Comparison of ENCODE assay signal across 9 mouse cellular contexts in genomic region chr11:99023094-99023493, GRCm38 (mm10). TPM values are rescaled to one million over a fixed set of nuclear protein-coding genes. Genes with fewer than 3 reads are reported as not detected.
DNase-seq lines count a peak whose midpoint lies in the region; ATAC-seq and TF ChIP-seq lines count a peak whose summit lies in the region.
"Had no signal": no experiment of that assay in that cellular context is flagged by ENCODE, and none has a peak within 500 bp of the region (broad histone marks: within the 10 kb centered on the region; RNA-seq: fewer than 3 reads in every experiment).

No protein-coding gene starts in this region.

- no peak for TF ChIP-seq CTCF in lung, postnatal 0 days (IDR thresholded peaks at IDR 0.05)
- TF ChIP-seq CTCF in lung, adult 2 months (IDR thresholded peaks at IDR 0.05; ENCODE audit: insufficient read depth, low read length) = no peak

- H3K4me3 ChIP-seq in lung, postnatal 0 days (ENCODE audit: low read depth, low read length) = peak overlapping the region; percentile 79; the same call in 1 of the 2 replicates
- no peak overlapping the region for H3K4me3 ChIP-seq in lung, adult 2 months (replicated peaks; ENCODE audit: extremely low read depth, low read depth, low read length)
- peak overlapping the region; percentile 81 for H3K4me3 ChIP-seq in embryonic facial prominence, embryonic 12.5 days
- H3K4me3 ChIP-seq in intestine, embryonic 16.5 days (ENCODE audit: low read length) = peak overlapping the region; percentile 78
- peak overlapping the region; percentile 51 for H3K4me3 ChIP-seq in neural tube, embryonic 14.5 days (ENCODE audit: low read depth, low read length)

- 0 out of 2 replicates have a peak, but pooled peaks cover 4% of the 10 kb centered on the region for H3K4me1 ChIP-seq in lung, postnatal 0 days (ENCODE audit: insufficient read depth, low read depth, low read length)
- H3K4me1 ChIP-seq in lung, adult 2 months (ENCODE audit: control insufficient read depth, insufficient read depth, low read length) = no peaks in the 10 kb centered on the region
- peaks cover 14% of the 10 kb centered on the region; the same call in 1 of the 2 replicates for H3K4me1 ChIP-seq in embryonic facial prominence, embryonic 12.5 days
- H3K4me1 ChIP-seq in intestine, embryonic 16.5 days (ENCODE audit: control insufficient read depth, insufficient read depth, low read length) = peaks cover 7% of the 10 kb centered on the region
- H3K4me1 ChIP-seq in neural tube, embryonic 14.5 days (ENCODE audit: control insufficient read depth, insufficient read depth, low read length) = peaks cover 8% of the 10 kb centered on the region

- H3K4me2 ChIP-seq in lung, postnatal 0 days (replicated peaks; ENCODE audit: low read depth, low read length) = peak overlapping the region; percentile 68
- peak overlapping the region; percentile 65 for H3K4me2 ChIP-seq in embryonic facial prominence, embryonic 12.5 days (replicated peaks)
- peak overlapping the region; percentile 56 for H3K4me2 ChIP-seq in intestine, embryonic 16.5 days (ENCODE audit: low read depth, low read length)
- H3K4me2 ChIP-seq in neural tube, embryonic 14.5 days (ENCODE audit: low read depth, low read length) = peak overlapping the region; percentile 70; the same call in 1 of the 2 replicates

- H3K27me3 ChIP-seq in lung, postnatal 0 days (replicated peaks; ENCODE audit: insufficient read depth, low read length) = no peaks in the 10 kb centered on the region
- no peaks in the 10 kb centered on the region for H3K27me3 ChIP-seq in embryonic facial prominence, embryonic 12.5 days
- H3K27me3 ChIP-seq in intestine, embryonic 16.5 days (replicated peaks; ENCODE audit: control insufficient read depth, insufficient read depth, low read length) = no peaks in the 10 kb centered on the region
- H3K27me3 ChIP-seq in neural tube, embryonic 14.5 days (ENCODE audit: control insufficient read depth, insufficient read depth, low read length) = no peaks in the 10 kb centered on the region

- no peaks in the 10 kb centered on the region for H3K36me3 ChIP-seq in lung, postnatal 0 days (ENCODE audit: insufficient read depth, low read length)
- peaks cover 37% of the 10 kb centered on the region for H3K36me3 ChIP-seq in embryonic facial prominence, embryonic 12.5 days
- peaks cover 6% of the 10 kb centered on the region; the same call in 1 of the 2 replicates for H3K36me3 ChIP-seq in intestine, embryonic 16.5 days (ENCODE audit: control insufficient read depth, insufficient read depth, low read length)
- no peaks in the 10 kb centered on the region for H3K36me3 ChIP-seq in neural tube, embryonic 14.5 days (ENCODE audit: control insufficient read depth, insufficient read depth, low read length)

- no peak for TF ChIP-seq POLR2A in lung, adult 2 months (IDR thresholded peaks at IDR 0.05; ENCODE audit: borderline replicate concordance, extremely low read depth, low read depth, low read length)

- DNase-seq in lung, postnatal 0 days (ENCODE audit: low spot score) = no peak
- DNase-seq in lung, adult 2 months = no peak
- no peak for DNase-seq in cerebellum, adult 9-11 months
- no peak for DNase-seq in cerebellum, adult 8-10 months
- no peak for DNase-seq in adrenal gland, adult 8-10 months
- DNase-seq: layer of hippocampus, postnatal 36 days had no signal

- 4% methylated on average over 4 of the region's 4 CpGs for WGBS in lung, postnatal 0 days
- 8% methylated on average over 4 of the region's 4 CpGs for WGBS in lung, adult 2 months
- 4% methylated on average over 4 of the region's 4 CpGs for WGBS in embryonic facial prominence, embryonic 12.5 days
- WGBS in intestine, embryonic 16.5 days = 4% methylated on average over 4 of the region's 4 CpGs
- 11% methylated on average over 4 of the region's 4 CpGs for WGBS in neural tube, embryonic 14.5 days

- no peaks in the 10 kb centered on the region for H3K9me3 ChIP-seq in lung, postnatal 0 days (ENCODE audit: low read length)
- no peaks in the 10 kb centered on the region for H3K9me3 ChIP-seq in embryonic facial prominence, embryonic 12.5 days
- no peaks in the 10 kb centered on the region for H3K9me3 ChIP-seq in intestine, embryonic 16.5 days (ENCODE audit: control insufficient read depth, low read length)
- no peaks in the 10 kb centered on the region for H3K9me3 ChIP-seq in neural tube, embryonic 14.5 days (ENCODE audit: control insufficient read depth, low read length)

- no peak for TF ChIP-seq EP300 in lung, postnatal 0 days (IDR thresholded peaks at IDR 0.05)

- peak overlapping the region; percentile 51 for H3K9ac ChIP-seq in lung, postnatal 0 days (replicated peaks; ENCODE audit: low read depth)
- peak overlapping the region; percentile 86 for H3K9ac ChIP-seq in embryonic facial prominence, embryonic 12.5 days
- H3K9ac ChIP-seq in intestine, embryonic 16.5 days (ENCODE audit: low read depth, low read length) = peak overlapping the region; percentile 80
- no peak overlapping the region for H3K9ac ChIP-seq in neural tube, embryonic 14.5 days (replicated peaks; ENCODE audit: low read depth, low read length)

- no peak for ATAC-seq in lung, postnatal 0 days
- ATAC-seq in embryonic facial prominence, embryonic 12.5 days (ENCODE audit: insufficient number of reproducible peaks, insufficient read depth, low FRiP score, low TSS enrichment) = no peak
- no peak for ATAC-seq in intestine, embryonic 16.5 days
- ATAC-seq in neural tube, embryonic 14.5 days (ENCODE audit: low read depth) = no peak

- H3K27ac ChIP-seq in lung, postnatal 0 days (ENCODE audit: low read length) = no peak overlapping the region
- H3K27ac ChIP-seq in embryonic facial prominence, embryonic 12.5 days = peak overlapping the region; percentile 79; the same call in 1 of the 2 replicates
- H3K27ac ChIP-seq in intestine, embryonic 16.5 days (ENCODE audit: low read length) = no peak overlapping the region
- H3K27ac ChIP-seq in neural tube, embryonic 14.5 days (ENCODE audit: low read depth, low read length) = no peak overlapping the region

RNA-seq across cellular contexts. Expression of gene Top2a, which starts 0.9 kb away (rescaled TPM):
- 11.1 and 16.9 TPM in 2 replicates for polyA plus RNA-seq in lung, postnatal 0 days (2015; fragmentation: Nextera tagmentation; extraction: Ambion mirVana)
- polyA plus RNA-seq in lung, adult 2 months (2012; rRNA removed) = 0.58 and 1.4 TPM in 2 replicates
- polyA plus RNA-seq in embryonic facial prominence, embryonic 12.5 days (2016; fragmentation: Nextera tagmentation; extraction: Ambion mirVana) = 288 and 289 TPM in 2 replicates
- 132 and 149 TPM in 2 replicates for polyA plus RNA-seq in intestine, embryonic 16.5 days (2015; fragmentation: Nextera tagmentation; extraction: Ambion mirVana)
- polyA plus RNA-seq in neural tube, embryonic 14.5 days (2014; fragmentation: Nextera tagmentation; extraction: Ambion mirVana) = 18.3 and 24.8 TPM in 2 replicates
- 1 to 10 TPM; 3.1 to 8.3 (median 6.1) TPM for total RNA-seq in adrenal gland, adult 8-10 months (2022)

RNA-seq across cellular contexts. Expression of gene Igfbp4, which starts 17.9 kb away (rescaled TPM):
- 416 and 433 TPM in 2 replicates for polyA plus RNA-seq in lung, postnatal 0 days (2015; fragmentation: Nextera tagmentation; extraction: Ambion mirVana)
- polyA plus RNA-seq in lung, adult 2 months (2012; rRNA removed) = 459 and 481 TPM in 2 replicates
- polyA plus RNA-seq in embryonic facial prominence, embryonic 12.5 days (2016; fragmentation: Nextera tagmentation; extraction: Ambion mirVana) = 942 and 961 TPM in 2 replicates
- 345 and 352 TPM in 2 replicates for polyA plus RNA-seq in intestine, embryonic 16.5 days (2015; fragmentation: Nextera tagmentation; extraction: Ambion mirVana)
- 53.7 and 132 TPM in 2 replicates for polyA plus RNA-seq in neural tube, embryonic 14.5 days (2014; fragmentation: Nextera tagmentation; extraction: Ambion mirVana)
- total RNA-seq in adrenal gland, adult 8-10 months (2022) = 100 to 1,000 TPM in 2 of 4 experiments, 10 to 100 TPM in 2; 84.1 to 133 (median 104) TPM

RNA-seq across cellular contexts. Expression of gene Gjd3, which starts 40.3 kb away (rescaled TPM):
- polyA plus RNA-seq in lung, postnatal 0 days (2015; fragmentation: Nextera tagmentation; extraction: Ambion mirVana) = 0.56 and 1.0 TPM in 2 replicates
- 0.29 and 0.40 TPM in 2 replicates for polyA plus RNA-seq in lung, adult 2 months (2012; rRNA removed)
- polyA plus RNA-seq in embryonic facial prominence, embryonic 12.5 days (2016; fragmentation: Nextera tagmentation; extraction: Ambion mirVana) = 0.73 and 1.4 TPM in 2 replicates
- 0.17 TPM in 1 of 2 replicates, not detected in the other for polyA plus RNA-seq in intestine, embryonic 16.5 days (2015; fragmentation: Nextera tagmentation; extraction: Ambion mirVana)
- polyA plus RNA-seq in neural tube, embryonic 14.5 days (2014; fragmentation: Nextera tagmentation; extraction: Ambion mirVana) = 0.89 and 2.2 TPM in 2 replicates
- not detected for total RNA-seq in adrenal gland, adult 8-10 months (2022)
